ENCODE assay signal across 19 mouse cellular contexts in the genomic region with DNA sequence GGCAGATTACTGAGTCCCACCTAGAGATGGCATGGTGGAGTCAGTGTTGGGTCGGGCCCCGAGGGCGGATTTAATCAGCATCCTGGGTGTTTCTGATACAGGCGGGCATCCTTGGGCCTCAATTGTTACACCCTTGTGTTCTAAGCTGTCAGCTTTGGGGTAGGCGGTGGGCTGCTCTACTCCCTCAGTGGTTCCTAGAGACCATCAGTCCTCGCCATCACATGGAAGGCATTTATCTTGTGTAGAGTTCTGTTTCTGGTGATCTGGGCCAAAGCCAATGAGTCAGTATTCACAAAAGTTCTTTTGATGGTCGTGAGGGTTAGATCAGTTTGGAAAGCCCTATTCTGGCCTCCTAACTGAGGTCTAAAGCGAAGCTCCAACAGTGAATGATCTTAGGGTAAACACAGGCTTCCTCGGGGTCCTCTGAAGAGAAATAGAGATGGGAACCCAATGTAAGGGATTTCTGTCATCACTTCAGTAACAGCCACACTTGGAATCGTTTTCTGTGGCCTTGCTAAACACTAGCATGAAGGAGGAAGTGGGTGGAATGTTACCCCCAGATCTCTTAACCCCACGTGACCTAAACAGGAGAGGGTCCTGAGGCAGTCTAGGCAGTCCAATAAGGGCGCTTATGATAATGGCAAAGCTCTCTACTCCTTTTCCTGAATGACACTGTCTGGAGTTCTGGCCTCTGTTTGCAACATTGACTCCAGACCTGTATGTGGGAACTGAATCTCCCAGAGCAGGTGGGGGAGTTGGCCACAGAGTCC.
DNase-seq lines count a peak whose midpoint lies in the region; ATAC-seq and TF ChIP-seq lines count a peak whose summit lies in the region.
"Had no signal": no experiment of that assay in that cellular context is flagged by ENCODE, and none has a peak within 500 bp of the region (broad histone marks: within the 10 kb centered on the region; RNA-seq: fewer than 3 reads in every experiment).

No protein-coding gene starts in this region.

- no peak for TF ChIP-seq EP300 in liver, postnatal 0 days (IDR thresholded peaks at IDR 0.05; ENCODE audit: low read depth)

- H3K9ac ChIP-seq in liver, postnatal 0 days (replicated peaks), result no peak overlapping the region
- no peak overlapping the region for H3K9ac ChIP-seq in liver, embryonic 11.5 days (ENCODE audit: low read depth, low read length)
- H3K9ac ChIP-seq: forebrain, embryonic 13.5 days; forebrain, postnatal 0 days; hindbrain, embryonic 12.5 days had no signal

- no peaks in the 10 kb centered on the region for H3K36me3 ChIP-seq in liver, postnatal 0 days (replicated peaks; ENCODE audit: insufficient read depth, low read length)
- no peaks in the 10 kb centered on the region for H3K36me3 ChIP-seq in liver, embryonic 11.5 days (ENCODE audit: control insufficient read depth, insufficient read depth, low read length)
- H3K36me3 ChIP-seq: embryonic facial prominence, embryonic 10.5 days; hindbrain, embryonic 12.5 days had no signal

- no peak for ATAC-seq in liver, postnatal 0 days
- ATAC-seq in liver, embryonic 11.5 days (replicated peaks; ENCODE audit: low FRiP score), result no peak
- ATAC-seq in common myeloid progenitor, adult 5-6 weeks (replicated peaks; ENCODE audit: low read depth, poor library complexity, severe bottlenecking), result peak; percentile 52; the same call in 1 of the 2 replicates
- 0 out of 2 replicates have a peak, but pooled peaks have one; percentile 38 for ATAC-seq in megakaryocyte progenitor cell, adult 5-6 weeks (replicated peaks; ENCODE audit: poor library complexity)
- ATAC-seq: forebrain, embryonic 13.5 days; forebrain, postnatal 0 days; hindbrain, embryonic 16.5 days had no signal

- peaks cover 21% of the 10 kb centered on the region for H3K4me1 ChIP-seq in liver, postnatal 0 days (ENCODE audit: insufficient read depth)
- H3K4me1 ChIP-seq in liver, embryonic 11.5 days (replicated peaks; ENCODE audit: control insufficient read depth, insufficient read depth, low read length), result no peaks in the 10 kb centered on the region

- H3K9me3 ChIP-seq in liver, postnatal 0 days (ENCODE audit: low read length), result no peaks in the 10 kb centered on the region
- no peaks in the 10 kb centered on the region for H3K9me3 ChIP-seq in liver, embryonic 11.5 days (ENCODE audit: control insufficient read depth, low read length)
- H3K9me3 ChIP-seq: embryonic facial prominence, embryonic 10.5 days; forebrain, embryonic 13.5 days; hindbrain, embryonic 12.5 days had no signal

- WGBS in liver, postnatal 0 days (ENCODE audit: insufficient replicate concordance), result 56% methylated on average over 12 of the region's 12 CpGs
- 67% methylated on average over 12 of the region's 12 CpGs for WGBS in liver, embryonic 11.5 days

- no peaks in the 10 kb centered on the region for H3K27me3 ChIP-seq in liver, postnatal 0 days (ENCODE audit: insufficient read depth, low read length)
- H3K27me3 ChIP-seq in liver, embryonic 11.5 days (replicated peaks; ENCODE audit: control insufficient read depth, insufficient read depth, low read length), result peaks cover 3% of the 10 kb centered on the region; the same call in 1 of the 2 replicates

- no peak for DNase-seq in gastrocnemius, adult 2 months
- DNase-seq in gastrocnemius, adult 8-10 months (ENCODE audit: low spot score in 2 of 2), result no peak
- DNase-seq in liver, postnatal 0 days, result no peak
- no peak for DNase-seq in liver, embryonic 11.5 days (ENCODE audit: low spot score)
- DNase-seq in kidney, adult 9 months, result no peak
- DNase-seq: cerebellum, adult 18-20 months; cerebellum, adult 9-11 months; cerebellum, postnatal 36 days; forebrain, postnatal 0 days; gastrocnemius, postnatal 36 days; heart, adult 2 months; heart, postnatal 10 days; heart, postnatal 4 days had no signal

- H3K4me3 ChIP-seq in gastrocnemius, adult 2 months, result no peak overlapping the region
- H3K4me3 ChIP-seq in liver, postnatal 0 days (ENCODE audit: low read depth, low read length), result no peak overlapping the region
- no peak overlapping the region for H3K4me3 ChIP-seq in liver, embryonic 11.5 days (ENCODE audit: low read depth, low read length)
- H3K4me3 ChIP-seq: embryonic facial prominence, embryonic 10.5 days; forebrain, embryonic 13.5 days; heart, adult 2 months; hindbrain, embryonic 12.5 days had no signal

- no peak for TF ChIP-seq CTCF in gastrocnemius, adult 2 months (IDR thresholded peaks at IDR 0.05)
- no peak for TF ChIP-seq CTCF in liver, postnatal 0 days (IDR thresholded peaks at IDR 0.05; ENCODE audit: low read depth)

- peak overlapping the region; percentile 43 for H3K27ac ChIP-seq in gastrocnemius, adult 2 months
- H3K27ac ChIP-seq in liver, postnatal 0 days (ENCODE audit: low read depth), result peak overlapping the region; percentile 60; the same call in 1 of the 2 replicates
- H3K27ac ChIP-seq in liver, embryonic 11.5 days (ENCODE audit: low read depth, low read length), result no peak overlapping the region
- H3K27ac ChIP-seq: embryonic facial prominence, embryonic 10.5 days; forebrain, embryonic 13.5 days; heart, adult 2 months; hindbrain, embryonic 12.5 days had no signal

- H3K4me2 ChIP-seq in liver, postnatal 0 days (ENCODE audit: low read depth, low read length), result no peak overlapping the region
- no peak overlapping the region for H3K4me2 ChIP-seq in liver, embryonic 11.5 days
- H3K4me2 ChIP-seq: forebrain, embryonic 13.5 days; hindbrain, embryonic 12.5 days had no signal

- intact Hi-C loops in gastrocnemius, adult 2 months (cut with DNase I), result loop anchor here (5.0 kb wide), 5 partner anchors 54 to 486 kb away; no protein-coding TSS in a partner anchor

Comparison
In these comparisons a context has a peak if more than half of its experiments do, and no peak if none do; other contexts are left out.
1. ATAC-seq: peak in common myeloid progenitor, adult 5-6 weeks (single experiment) and megakaryocyte progenitor cell, adult 5-6 weeks (single experiment); none in liver, postnatal 0 days (single experiment) and liver, embryonic 11.5 days (single experiment).